Mouse (Mus musculus) large intestine, adult 2 months (tissue): ENCODE data around the gene Trp53. TPM values are rescaled to one million over a fixed set of nuclear protein-coding genes. Genes with fewer than 3 reads are reported as not detected.
"Not testable (repeated sequence)": the region's sequence is repeated elsewhere in the genome, so short reads cannot be mapped to it uniquely, and the experiment has no call there.

Source experiments
- DNase-seq: peaks from one replicate; pipeline ENCODE4 v3.0.0-alpha.2; 2012; ENCODE audit warnings: low read depth, low spot score
- WGBS: fragments of 180-500 bp; shearing (Covaris S2); methylation state at CpG from one replicate; pipeline ENCODE4 v1.1.7; 2018; 5-methylcytosine and 5-hydroxymethylcytosine counted together
- polyA plus RNA-seq: library from polyadenylated mRNA; depleted of rRNA; stranded (reverse); fragments of >200 nt; gene quantifications from 2 replicates; pipeline ENCODE4 v1.2.3, GENCODE M21; 2012; rRNA removed

Trp53 gene
- polyA plus RNA-seq, result 80.8 and 93.2 TPM in 2 replicates

GRCm38 (mm10) chr11:69580091-69580514 lies at the start of gene Trp53, which contains the start of gene Wrap53:
Trp53 (plus strand) TSS chr11:69580359.
Wrap53 (minus strand) TSS chr11:69580255.
- under 1% methylated on average over 13 of the region's 13 CpGs for WGBS

GRCm38 (mm10) chr11:69530755-69531154 lies 49.4 kb upstream of the Trp53 start:
- DNase-seq, result not testable (repeated sequence)
- 91% methylated on average over 6 of the region's 6 CpGs for WGBS

More at GRCm38 (mm10) chr11:69580091-69580514, at the start of gene Trp53, which contains the start of gene Wrap53:
- peak; percentile 91 for DNase-seq

- DNase-seq, result no peak
- 75% methylated on average over 7 of the region's 7 CpGs for WGBS
These were observed 47.5 kb upstream of the Trp53 start for GRCm38 (mm10) chr11:69532480-69533150.

- DNase-seq, result no peak
- 83% methylated on average over 1 of the region's 1 CpGs for WGBS
These were observed 45.2 kb upstream of the Trp53 start for GRCm38 (mm10) chr11:69534990-69535389.

- DNase-seq, result no peak
- WGBS, result 79% methylated on average over 2 of the region's 2 CpGs
These were observed 39.5 kb upstream of the Trp53 start for GRCm38 (mm10) chr11:69540700-69541099.

- 48% methylated on average over 3 of the region's 3 CpGs for WGBS
These were observed 38.4 kb upstream of the Trp53 start for GRCm38 (mm10) chr11:69541741-69542140.

GRCm38 (mm10) chr11:69543598-69543997 lies 36.6 kb upstream of the Trp53 start:
- 92% methylated on average over 3 of the region's 3 CpGs for WGBS
- DNase-seq, result no peak

More at GRCm38 (mm10) chr11:69541741-69542140, 38.4 kb upstream of the Trp53 start:
- not testable (repeated sequence) for DNase-seq

GRCm38 (mm10) chr11:69545957-69546356 lies 34.2 kb upstream of the Trp53 start:
- WGBS, result 10% methylated on average over 7 of the region's 7 CpGs
- DNase-seq, result no peak

- no peak for DNase-seq
- WGBS, result 1% methylated on average over 44 of the region's 44 CpGs
These were observed 33.6 kb upstream of the Trp53 start for GRCm38 (mm10) chr11:69546423-69547053.

- DNase-seq, result no peak
These were observed 33.1 kb upstream of the Trp53 start for GRCm38 (mm10) chr11:69547071-69547470.

GRCm38 (mm10) chr11:69549060-69549656 lies 31.0 kb upstream of the Trp53 start, which contains the start of gene Dnah2:
Dnah2 (minus strand) TSS chr11:69549110.
- DNase-seq, result no peak
- WGBS, result 52% methylated on average over 12 of the region's 12 CpGs

More at GRCm38 (mm10) chr11:69547071-69547470, 33.1 kb upstream of the Trp53 start:
- WGBS, result 1% methylated on average over 15 of the region's 15 CpGs

GRCm38 (mm10) chr11:69551310-69551709 lies 28.8 kb upstream of the Trp53 start:
- WGBS, result 72% methylated on average over 4 of the region's 4 CpGs
- DNase-seq, result no peak

GRCm38 (mm10) chr11:69552622-69553340 lies 27.4 kb upstream of the Trp53 start:
- 26% methylated on average over 14 of the region's 14 CpGs for WGBS
- no peak for DNase-seq

GRCm38 (mm10) chr11:69553341-69553721 lies 26.8 kb upstream of the Trp53 start:
- 24% methylated on average over 2 of the region's 2 CpGs for WGBS

GRCm38 (mm10) chr11:69554539-69555140 lies 25.5 kb upstream of the Trp53 start:
- WGBS, result 84% methylated on average over 5 of the region's 5 CpGs
- DNase-seq, result no peak

More at GRCm38 (mm10) chr11:69553341-69553721, 26.8 kb upstream of the Trp53 start:
- no peak for DNase-seq

GRCm38 (mm10) chr11:69557381-69557958 lies 22.7 kb upstream of the Trp53 start:
- WGBS, result 51% methylated on average over 14 of the region's 14 CpGs
- DNase-seq, result no peak

GRCm38 (mm10) chr11:69558756-69559155 lies 21.4 kb upstream of the Trp53 start:
- DNase-seq, result no peak
- WGBS, result 47% methylated on average over 6 of the region's 6 CpGs

GRCm38 (mm10) chr11:69559183-69559582 lies 21.0 kb upstream of the Trp53 start:
- WGBS, result 51% methylated on average over 5 of the region's 5 CpGs

More at GRCm38 (mm10) chr11:69559183-69559582, 21.0 kb upstream of the Trp53 start:
- DNase-seq, result no peak
